Mouse (Mus musculus) layer of hippocampus, adult 18-20 months (tissue): ENCODE data around the gene Pigu. TPM values are rescaled to one million over a fixed set of nuclear protein-coding genes. Genes with fewer than 3 reads are reported as not detected.

Source experiments
- DNase-seq, 2 experiments: peaks; one replicate each; pipeline ENCODE4 v3.0.0; 2022; ENCODE audit warnings: low spot score in 2 of 2
- total RNA-seq, 2 experiments: library from RNA; stranded (reverse); gene quantifications; 2 replicates each; pipeline ENCODE4 v1.2.3; 2021

Pigu gene
- total RNA-seq, 2 experiments from 2014 or later, result 27.9 to 29.8 TPM

DNA sequence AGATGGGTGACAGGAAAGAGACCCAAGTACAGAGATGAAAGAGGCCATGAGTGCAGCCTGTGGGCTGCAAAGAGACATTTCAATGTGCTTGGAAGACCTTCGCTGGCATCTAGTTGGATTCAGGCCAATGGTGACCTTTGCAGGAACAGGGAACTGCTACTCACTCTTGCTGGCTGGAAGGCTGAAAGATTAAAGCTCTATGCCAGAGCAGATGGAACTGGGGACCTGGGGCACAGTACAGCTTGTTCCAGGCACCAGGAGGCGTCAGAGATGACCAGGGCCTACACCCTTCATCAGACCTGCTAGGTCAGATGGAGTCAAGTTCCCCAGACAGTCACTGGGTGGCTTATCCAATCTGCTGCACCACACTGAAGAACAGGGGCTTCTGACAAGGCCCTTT is 63.8 kb downstream of the Pigu start:
- DNase-seq, result no peak

DNA sequence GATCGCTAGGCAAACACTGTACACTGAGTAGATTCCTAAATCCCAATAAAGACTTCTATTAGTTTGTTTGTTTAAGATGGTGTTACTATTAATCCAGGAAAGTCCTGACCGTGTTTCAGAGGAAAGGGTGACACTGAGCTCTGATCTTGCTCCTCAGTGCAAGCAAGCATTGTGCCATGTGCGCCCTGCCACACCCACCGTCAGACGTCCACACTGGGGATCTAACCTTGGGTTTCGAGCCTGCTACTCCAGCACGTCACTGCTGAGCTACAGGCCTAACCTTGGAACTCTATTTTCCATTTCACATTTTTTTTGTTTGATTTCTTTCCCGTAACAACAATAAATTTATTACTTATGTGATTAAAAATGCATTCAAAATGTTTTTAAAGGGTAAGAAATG is 67.2 kb downstream of the Pigu start:
- no peak for DNase-seq

DNA sequence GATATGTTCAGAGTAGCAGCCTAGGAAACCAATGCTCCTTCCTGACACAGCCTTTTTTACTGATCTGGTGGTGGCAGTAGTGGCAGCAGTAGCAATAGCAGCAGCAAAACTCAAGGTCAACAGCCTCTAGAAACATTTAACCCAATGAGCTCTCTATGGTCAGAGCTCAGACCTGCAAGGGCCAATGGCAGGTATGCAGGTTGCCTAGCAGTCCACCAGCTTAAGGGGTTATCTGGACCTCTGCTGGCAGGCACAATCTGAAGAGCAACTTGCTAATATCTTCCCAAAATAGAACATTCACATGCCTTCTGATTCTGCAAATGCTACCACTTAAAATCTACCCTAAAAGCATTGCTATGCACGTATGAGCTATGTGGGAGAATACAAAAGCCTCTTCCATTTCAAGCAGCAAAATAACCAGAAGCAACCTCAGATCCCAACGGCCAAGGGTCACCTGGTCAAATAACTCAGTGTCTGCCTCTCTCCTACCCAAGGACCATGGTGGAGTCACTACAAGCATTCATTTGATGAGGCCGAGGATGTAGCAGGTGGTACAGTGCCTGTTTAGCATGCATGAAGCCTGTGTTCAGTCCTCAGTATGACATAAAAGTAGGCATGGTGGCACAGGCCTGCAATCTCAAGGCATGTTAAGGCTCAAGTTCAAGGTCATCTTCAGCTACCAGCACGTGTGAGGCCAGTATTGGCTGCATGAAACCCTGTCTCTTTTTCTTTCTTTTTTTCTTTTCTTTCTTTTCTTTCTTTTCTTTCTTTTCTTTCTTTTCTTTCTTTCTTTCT is 69.6 kb downstream of the Pigu start:
- DNase-seq, result no peak

DNA sequence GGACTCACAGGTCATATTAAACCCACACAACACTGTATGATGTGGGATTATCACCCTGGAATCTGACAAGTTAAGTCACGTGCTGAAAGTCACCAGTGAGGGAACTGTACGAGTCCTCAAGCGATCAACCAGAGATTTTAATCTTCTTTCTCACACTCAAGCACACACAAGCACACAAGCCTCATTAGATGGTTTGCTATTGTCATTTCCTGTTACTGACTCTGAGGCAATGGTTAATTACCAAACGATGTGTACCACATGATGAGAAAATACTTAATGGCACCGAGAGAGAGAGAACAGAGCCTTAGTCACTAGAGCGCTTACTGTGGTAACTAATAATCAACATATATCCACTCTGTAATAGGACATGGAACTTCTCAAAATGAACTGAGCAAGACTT is 71.5 kb downstream of the Pigu start:
- no peak for DNase-seq

DNA sequence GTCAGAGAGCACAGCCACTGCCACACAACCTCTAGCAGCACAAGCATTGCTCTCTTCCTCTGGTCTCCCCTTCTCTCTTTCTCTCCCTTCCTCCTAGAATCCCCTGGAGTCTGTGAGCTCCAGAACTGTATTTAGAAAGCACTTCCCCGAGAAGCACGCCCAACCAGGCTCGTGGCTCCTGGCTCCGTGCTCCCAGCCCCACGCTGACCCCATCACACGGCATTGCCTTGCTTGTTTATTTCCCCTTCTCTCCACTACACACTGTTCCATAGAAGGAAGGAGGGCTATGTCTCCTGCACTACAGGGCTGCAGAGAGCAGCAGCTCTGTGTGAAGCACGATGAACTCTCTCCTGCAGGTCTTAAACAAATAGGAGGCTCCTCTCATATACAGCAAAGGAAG is 72.6 kb downstream of the Pigu start:
- DNase-seq, result no peak

DNA sequence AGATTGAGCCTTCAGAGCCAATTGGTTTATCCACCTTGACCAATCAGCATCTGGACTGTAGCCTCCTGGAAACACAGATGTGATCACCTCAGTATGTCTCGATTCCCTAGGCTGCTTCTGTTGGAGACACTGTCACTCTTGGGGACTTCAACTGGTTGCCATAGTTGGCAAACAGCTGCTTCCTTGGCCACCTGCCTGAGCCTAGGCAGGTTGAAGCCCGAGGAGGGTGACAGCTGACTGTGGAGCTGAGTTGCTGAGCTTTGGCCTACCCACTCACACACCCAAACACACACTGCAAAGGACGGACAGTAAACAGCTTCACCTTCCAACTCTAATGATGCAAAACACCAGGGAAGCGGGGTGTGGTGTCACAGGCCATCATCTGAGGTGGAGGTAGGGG is 73.4 kb downstream of the Pigu start:
- no peak for DNase-seq

DNA sequence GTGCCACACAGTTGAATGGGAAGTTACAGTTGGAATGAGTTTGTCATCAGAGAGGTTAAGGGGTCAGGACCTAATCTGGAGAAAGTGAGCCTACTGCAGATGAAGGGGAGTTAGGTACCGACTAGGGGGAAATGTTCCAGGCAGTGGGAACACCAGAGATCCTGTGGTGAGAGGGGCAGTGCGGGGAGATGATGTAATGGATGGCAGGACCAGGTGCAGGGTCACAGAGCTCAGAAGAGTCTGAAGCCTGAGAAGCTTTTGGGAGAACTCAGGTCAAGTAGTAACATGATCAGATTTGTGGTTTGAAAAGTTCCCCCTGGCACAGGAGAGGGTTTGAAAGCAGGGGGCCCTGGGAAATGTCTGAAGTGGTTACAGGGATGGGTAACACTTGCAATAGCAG is 77.1 kb downstream of the Pigu start:
- no peak for DNase-seq

DNA sequence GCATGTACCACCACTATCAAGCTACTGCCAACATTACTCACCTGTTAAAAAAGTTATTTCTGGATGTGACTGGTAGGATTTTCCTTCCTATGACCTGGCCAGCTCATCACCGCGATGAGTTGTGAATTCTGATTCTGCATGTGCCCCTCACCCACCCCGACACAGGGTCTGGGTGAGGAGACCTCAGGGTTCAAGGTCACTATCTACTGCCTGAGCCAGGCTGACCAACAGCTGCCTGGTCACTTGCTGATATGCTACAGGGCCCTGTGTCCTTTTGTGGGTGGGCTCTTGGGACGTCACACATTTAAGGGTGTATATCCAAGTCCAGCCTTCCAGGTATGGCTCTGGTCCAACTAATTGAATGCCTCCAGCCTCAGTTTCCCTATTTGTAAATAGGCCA is 78.1 kb downstream of the Pigu start:
- DNase-seq, result no peak

DNA sequence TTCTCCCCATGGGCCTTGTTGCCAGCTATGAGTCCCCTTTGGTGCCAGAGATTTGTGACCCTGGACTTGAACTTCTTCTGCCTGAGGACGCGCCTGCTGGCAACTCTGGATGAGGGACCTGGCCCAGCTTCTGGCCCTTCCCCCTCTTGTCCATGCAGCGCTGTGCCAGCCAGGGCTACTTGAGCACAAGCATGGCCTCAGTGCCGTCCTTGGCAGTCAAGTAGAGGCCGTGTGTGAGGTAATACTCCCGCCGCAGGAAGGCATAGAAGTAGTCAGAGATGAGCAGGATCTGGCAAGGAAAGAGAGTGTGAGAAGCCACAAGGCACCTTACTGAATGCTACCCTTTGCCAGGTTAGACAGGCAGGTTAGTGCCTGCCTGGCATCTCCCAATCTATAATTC is 78.9 kb downstream of the Pigu start:
- DNase-seq, result no peak

DNA sequence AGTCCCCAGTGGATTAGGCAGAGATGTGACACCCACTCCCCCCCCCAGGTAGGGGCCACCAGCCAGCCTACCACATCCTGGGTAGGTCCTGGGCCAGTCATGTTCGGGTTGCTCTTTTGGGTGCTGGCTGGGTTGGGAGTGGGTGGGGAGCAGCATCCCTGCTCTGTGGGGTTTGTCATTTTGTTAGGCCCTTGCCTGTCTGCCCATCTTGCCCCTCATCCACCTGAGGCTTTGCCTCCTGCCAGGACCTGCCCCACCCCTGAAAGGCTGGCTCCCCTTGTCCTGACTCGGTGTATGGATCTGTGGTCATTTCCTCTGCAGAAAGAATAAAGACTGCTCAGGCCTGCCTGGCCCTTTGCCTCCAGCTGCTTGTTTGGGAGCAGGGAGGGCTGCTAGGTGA is 79.5 kb downstream of the Pigu start:
- DNase-seq, result no peak

DNA sequence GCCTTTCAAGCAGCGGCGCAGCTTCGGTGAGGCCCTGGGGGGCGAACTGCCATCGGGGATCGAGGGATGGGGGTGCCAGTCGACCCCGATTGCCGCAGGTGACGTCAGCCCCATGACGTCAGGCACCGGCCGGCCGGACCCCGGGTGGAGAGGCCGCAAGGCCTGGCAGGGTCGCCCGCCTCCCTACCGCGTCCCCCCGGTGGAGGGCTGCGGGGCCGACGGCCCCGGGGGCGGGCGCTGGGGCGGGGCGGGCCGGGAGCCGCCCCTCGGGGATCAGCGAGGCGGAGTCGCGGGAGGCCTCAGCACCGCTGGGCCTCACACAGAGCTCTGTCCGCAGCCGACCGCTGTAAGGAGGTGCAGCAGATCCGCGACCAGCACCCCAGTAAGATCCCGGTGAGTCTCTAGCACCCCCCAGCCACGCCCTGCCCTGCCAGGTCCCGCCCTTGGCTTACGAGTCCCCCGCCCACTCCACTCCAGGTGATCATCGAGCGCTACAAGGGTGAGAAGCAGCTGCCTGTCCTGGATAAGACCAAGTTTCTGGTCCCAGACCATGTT is 80.5 kb downstream of the Pigu start:
- peak in 1 of 2 experiments; percentile 57 for DNase-seq

DNA sequence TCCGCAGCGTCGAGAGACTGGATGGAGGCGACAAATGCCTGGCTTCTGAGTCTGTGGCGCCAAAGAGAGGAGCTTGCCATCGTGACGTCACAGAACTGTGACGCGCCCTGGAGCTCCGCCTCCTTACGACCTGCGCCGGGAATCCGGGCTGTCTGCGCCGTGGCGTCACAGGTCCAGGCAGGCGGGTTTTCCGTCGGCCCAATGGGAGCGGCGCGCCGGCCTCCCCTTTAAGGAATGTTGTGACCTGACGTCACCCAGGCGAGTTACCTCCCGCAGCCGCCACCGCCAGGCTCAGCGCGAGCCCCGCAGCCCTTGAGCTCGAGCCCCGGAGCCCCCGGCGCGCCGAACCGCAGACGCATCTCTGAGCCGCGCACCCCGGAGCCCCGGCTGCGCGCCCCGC is 81.0 kb downstream of the Pigu start, which contains the start of gene Map1lc3a:
Map1lc3a (plus strand) TSS at position 103 of the 400 bp plus-strand sequence.
- peak; percentile 97 to 98 for DNase-seq

DNA sequence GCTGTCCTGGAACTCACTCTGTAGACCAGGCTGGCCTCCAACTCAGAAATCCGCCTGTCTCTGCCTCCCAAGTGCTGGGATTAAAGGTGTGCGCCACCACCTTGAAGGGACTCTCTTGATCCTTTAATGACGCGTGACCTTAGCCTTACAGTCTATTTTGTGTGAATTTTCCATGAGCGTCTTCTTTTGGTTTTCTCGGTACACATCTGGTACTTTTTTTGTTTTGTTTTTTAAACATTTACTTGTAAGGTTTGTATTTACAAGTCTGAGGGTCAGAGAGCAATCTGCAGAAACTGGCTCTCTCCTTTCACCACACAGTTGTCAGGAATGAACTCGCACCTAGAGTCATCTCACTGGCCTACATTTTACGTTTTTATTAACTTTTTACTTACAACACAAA is 83.6 kb downstream of the Pigu start:
- no peak for DNase-seq

DNA sequence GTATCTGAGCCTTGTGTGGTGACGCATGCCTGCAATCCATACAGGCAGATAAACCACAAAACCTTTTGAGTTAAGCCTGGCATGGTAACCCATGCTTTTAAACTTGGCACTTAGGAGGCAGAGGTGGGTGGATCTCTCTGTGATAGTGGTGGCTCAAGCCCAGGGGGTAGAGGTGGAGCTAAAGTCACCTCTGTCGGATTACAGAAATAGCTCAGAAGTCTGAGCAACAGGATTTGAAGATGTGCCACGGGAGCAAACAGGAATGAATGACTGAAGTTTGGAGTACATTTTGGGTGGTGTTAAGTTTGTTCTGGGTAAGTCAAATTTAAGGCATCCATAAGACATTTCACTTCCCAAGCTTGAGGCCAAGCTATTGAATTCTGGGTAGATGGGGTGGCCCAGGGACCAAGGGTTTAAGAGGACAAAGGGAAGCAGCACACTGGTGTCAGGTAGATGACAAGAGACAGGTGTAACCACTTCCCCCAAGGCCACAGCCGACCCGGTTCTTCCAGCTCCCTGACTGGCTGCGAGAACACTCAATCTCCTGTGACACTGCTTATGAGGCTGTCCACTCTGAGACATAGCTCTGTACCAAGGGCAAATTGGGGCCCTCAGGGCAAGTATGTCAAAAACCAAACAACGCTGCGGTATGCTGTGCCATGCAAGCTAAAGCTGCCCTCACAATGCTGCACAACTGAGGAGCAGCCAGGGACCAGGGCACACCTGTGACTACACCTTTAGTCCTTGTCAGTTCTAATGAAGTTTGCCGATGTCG is 84.6 kb downstream of the Pigu start:
- DNase-seq, result no peak

DNA sequence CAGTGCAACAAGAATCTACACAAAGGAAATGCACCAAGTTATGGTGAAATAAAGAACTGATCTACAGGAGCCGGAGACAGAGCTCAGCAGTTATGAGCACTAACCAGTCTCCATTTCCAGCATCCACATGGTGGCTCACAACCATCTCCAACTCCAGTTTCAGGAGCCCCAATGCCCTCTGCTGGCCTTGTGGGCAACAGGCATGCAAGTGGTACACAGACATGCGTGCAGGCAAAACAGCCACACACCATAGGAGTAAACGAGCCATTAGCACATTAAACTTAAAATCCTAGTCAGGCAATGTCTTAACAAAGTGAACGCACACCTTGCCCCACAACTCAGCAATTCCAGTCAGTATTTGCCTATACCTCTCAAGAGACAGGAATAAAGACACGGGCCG is 85.3 kb downstream of the Pigu start:
- DNase-seq, result no peak

DNA sequence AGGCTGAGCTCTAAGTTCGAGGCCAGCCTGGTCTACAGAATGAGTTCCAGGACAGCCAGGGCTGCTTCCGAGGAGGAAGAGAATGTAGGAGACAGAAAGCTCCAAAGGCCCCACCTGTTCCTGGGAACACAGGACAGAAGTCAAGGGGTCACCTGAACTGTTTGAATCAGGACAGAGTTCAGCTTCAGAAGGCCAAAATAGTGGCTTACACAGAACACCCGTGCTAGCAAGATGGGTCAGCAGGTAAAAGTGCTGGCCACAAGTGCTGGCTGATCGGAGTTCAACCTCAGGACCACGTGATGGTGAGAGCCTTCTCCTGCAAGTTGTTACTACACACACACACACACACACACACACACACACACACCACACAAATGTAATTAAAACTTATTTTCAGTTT is 90.3 kb downstream of the Pigu start:
- no peak for DNase-seq

DNA sequence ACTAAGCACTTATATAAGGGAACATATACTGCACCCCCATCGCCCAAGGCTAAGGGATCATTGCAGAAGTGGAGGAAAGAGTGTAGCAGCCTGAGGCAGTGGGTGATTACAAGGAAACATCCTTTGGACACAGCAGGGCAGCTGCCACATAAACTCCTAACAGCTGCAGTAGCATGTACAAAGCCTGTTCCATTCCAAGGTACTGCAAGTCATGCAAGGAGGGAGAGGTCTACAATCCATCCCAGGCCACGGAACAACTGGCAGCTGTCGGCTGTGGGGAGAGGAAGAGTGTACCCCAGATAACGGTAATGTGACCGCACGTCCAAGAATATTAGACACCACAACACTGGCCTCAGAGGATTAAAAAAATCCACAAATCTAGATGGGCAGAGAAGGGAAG is 91.7 kb downstream of the Pigu start:
- no peak for DNase-seq

DNA sequence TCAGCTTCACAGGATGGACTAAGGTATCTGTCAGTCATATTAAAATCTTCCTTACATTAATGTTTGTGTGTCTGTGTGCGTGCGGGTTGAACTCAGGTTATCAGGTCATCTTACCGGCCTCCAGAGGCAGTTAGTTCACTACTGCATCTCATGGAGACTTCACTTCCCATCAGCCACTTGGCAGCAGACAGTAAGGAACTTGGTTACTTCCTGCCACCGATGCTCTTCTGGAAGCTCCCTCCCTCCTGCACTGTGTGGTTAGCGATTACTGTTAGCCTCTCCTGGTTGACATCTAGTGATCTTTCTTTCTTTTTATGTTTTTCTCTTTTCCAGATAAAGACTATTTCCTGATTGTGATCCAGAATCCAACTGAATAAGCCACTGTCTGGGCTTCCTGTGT is 107.6 kb downstream of the Pigu start:
- no peak for DNase-seq

DNA sequence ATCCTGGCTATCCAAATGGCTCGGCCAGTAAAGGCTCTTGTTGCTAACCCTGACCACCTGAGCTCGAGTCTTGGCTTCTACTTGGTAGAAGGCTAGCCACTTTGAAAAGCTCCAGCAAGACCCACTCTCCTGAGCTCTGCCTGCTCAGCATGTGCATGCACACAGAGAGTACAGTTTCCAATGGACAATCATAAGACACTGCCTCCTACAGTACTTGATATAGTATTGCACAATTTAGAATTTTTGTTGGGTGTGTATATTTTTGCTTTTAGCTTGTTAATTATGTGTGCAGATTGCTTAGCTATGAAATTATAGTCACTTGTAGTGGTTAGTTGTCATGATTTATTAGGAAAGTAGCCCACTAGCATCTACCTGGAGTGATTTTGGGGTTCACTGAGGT is 108.5 kb downstream of the Pigu start:
- DNase-seq, result no peak

DNA sequence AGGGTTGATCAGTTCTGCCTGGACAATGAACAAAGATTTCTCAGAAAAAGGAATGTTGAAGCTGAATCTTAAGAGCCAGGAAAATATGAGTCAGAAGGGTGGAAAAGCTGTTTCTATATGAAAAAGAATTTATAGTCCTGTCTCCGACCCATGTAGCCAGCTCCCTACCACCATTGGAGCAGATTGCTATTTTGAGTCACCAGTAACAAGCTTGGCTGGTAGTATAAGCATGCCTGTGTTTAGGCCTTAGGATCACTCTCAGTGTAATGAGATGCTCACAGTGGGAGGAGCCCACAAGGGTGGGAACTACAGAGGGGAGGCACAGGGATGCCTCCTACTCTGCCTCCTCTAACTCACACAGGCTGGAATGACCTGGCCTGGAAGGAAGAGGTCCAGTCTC is 109.0 kb downstream of the Pigu start:
- DNase-seq, result no peak

DNA sequence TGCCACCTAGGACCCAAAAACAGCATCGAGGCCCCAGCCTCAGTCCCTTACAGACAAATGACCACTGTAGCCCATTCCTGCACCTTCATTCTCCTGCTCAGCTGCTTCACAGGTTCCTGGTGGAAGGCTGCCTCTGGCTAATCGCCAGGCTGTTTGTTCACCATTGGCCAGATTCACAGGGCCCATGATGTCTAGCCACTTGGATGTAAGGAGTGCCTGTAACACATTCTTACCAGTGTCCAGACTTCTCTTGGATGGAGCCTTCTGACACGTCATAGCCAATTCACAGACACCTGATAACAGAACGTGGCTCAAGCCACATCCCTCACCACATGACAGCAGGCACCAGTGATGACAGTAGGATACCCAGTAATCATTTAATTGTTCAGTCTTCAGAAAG is 111.0 kb downstream of the Pigu start:
- DNase-seq, result no peak

DNA sequence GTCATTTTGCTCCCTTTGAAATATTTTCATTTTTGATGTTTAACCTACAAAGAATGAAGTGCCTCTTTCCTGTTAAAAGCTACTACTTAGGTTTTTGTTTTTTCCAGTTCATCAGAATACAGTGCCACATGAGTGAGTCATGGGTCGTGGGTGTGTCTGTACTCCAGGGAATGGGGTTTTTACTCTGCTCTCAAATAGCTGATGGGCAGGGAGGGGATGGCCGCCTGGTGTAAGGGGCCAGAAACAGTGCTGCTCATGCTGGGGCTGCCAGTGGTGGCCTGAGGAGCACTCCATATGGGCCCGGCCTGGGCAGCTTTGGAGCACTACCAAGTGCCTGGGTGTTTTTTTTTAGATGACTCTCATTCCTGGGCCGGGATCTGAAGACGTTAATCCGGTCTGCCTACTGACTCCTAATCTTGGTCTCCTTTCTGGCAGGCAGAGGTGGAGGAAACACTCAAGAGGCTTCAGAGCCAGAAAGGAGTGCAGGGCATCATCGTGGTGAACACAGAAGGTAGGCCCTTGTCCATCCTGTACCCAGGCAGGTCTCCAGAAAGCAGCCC is 114.9 kb downstream of the Pigu start:
- DNase-seq, result no peak
